Mouse (Mus musculus): ENCODE data around the gene Efhc1. TPM values are rescaled to one million over a fixed set of nuclear protein-coding genes. Genes with fewer than 3 reads are reported as not detected.

Efhc1 gene
- polyA plus RNA-seq, 1 experiment = not detected

DNA sequence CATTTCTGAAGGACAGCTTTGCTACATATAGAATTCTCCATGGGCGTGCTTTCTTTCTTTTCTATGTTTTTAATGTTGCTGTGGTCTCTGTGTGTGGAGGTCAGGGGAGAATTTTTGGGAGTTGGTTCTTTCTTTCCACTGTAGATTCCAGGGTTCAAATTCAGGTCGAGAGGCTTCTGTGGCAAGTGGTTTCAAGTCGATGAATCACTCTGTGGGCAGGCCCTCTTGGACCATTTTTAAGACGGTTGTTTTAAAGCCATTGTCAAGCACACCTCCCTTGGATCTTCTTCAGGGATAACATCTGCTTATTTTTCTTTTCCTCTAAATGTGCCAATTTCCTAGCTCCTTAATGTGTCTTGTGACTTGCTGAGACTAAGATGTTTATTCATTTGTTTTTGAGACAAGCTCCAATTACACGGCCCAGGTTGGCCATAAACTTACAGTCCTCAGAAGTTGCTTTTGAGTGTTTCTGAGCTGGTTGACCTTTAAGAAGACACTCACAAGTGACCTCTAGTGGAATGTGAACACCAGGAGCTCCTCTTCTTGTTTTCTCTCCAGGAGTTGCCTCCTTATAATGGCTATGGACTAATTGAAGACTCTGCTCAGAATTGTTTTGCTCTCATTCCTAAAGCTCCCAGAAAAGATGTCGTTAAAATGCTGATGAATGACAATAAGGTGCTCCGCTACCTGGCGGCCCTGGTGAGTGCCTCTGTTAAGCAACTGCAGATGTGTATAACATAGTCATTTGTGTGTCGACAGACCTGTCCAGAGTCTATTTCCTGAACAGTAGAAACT lies 23.1 kb downstream of the Efhc1 start:
- Histone ChIP-seq H3K4me1 (ENCODE audit: control insufficient read depth, insufficient read depth, low read length) (no peaks in the 10 kb centered on the region), H3K27ac (ENCODE audit: insufficient read depth, low read depth, low read length) (no peak overlapping the region), H3K4me3 (ENCODE audit: insufficient read depth, low read depth, low read length) (no peak overlapping the region)
- TF ChIP-seq CTCF (IDR thresholded peaks at IDR 0.05; ENCODE audit: insufficient read depth, low read depth, low read length) (no peak), POLR2A (IDR thresholded peaks at IDR 0.05; ENCODE audit: insufficient read depth, low read depth, low read length) (no peak)
- WGBS = 72% methylated on average over 9 of the region's 9 CpGs

DNA sequence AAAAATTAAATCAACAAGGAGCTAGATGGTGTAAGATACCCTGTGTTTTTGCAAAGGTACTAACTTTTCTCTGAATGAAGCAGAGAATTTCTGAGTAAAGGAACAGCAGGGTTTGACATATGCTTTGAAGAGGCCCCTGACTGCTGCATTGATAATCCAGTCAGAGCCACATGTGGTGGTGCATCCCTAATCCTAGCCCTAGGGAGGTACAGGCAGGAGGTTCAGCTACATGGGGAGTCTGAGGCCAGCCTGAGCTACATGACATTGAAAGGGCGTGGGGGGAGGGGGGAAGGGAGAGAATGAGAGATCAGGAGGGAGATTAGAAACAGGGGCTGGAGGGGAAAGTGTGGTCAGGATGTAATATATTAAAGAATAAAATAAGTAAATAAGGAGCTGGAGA lies 29.1 kb downstream of the Efhc1 start:
- 76% methylated on average over 1 of the region's 1 CpGs for WGBS
- no peak overlapping the region for H3K27ac ChIP-seq (ENCODE audit: insufficient read depth, low read depth, low read length)

DNA sequence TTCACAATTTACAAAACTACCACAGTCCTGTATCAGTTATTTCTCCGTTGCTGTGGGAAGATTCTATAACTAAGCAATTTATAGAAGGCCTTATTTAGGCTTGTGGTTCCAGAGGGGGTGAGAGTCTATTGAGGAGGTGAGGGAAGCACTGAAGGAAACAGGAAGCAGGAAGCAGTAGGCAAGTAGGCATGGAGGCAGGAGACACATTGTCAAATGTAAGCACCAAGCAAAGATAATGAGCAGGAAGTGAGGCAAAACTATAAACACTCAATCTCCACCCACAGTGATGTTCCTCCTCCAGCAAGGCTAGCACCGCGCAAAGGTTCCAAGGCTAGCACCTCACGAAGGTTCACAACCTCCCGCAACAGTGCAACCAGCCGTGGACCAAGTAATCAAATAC lies 30.3 kb downstream of the Efhc1 start:
- Histone ChIP-seq H3K4me3 (ENCODE audit: insufficient read depth, low read depth, low read length) (no peak overlapping the region), H3K27ac (ENCODE audit: insufficient read depth, low read depth, low read length) (no peak overlapping the region), H3K4me1 (ENCODE audit: control insufficient read depth, insufficient read depth, low read length) (no peaks in the 10 kb centered on the region)
- TF ChIP-seq CTCF (IDR thresholded peaks at IDR 0.05; ENCODE audit: insufficient read depth, low read depth, low read length) (no peak), POLR2A (IDR thresholded peaks at IDR 0.05; ENCODE audit: insufficient read depth, low read depth, low read length) (no peak)
- 90% methylated on average over 6 of the region's 6 CpGs for WGBS

More for the DNA sequence above, 29.1 kb downstream of the Efhc1 start:
- no peaks in the 10 kb centered on the region for H3K4me1 ChIP-seq (ENCODE audit: control insufficient read depth, insufficient read depth, low read length)
- no peak for TF ChIP-seq POLR2A (IDR thresholded peaks at IDR 0.05; ENCODE audit: insufficient read depth, low read depth, low read length)
- TF ChIP-seq CTCF (IDR thresholded peaks at IDR 0.05; ENCODE audit: insufficient read depth, low read depth, low read length) = no peak
- no peak overlapping the region for H3K4me3 ChIP-seq (ENCODE audit: insufficient read depth, low read depth, low read length)

DNA sequence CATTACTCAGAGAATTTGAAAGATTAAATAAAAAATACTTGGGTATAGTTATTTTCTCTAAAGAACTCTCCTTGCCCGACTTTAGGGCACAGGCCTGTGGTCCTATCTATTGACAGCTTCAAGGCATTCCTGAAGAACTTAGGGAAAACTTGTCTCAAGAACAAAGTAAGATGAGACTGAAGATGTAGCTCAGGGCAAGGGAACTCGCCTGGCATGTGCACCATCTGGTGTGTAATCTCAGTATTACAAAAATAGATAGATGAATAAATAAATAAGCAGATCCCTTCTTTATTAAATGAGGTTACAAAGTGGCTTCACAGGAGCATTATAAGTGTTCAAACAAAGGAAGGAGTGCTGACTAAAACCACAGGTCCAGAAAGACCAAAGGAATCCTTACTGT lies 32.7 kb downstream of the Efhc1 start:
- WGBS = 55% methylated on average over 2 of the region's 2 CpGs
- no peak overlapping the region for H3K4me3 ChIP-seq (ENCODE audit: insufficient read depth, low read depth, low read length)
- H3K27ac ChIP-seq (ENCODE audit: insufficient read depth, low read depth, low read length) = no peak overlapping the region
- H3K4me1 ChIP-seq (ENCODE audit: control insufficient read depth, insufficient read depth, low read length) = no peaks in the 10 kb centered on the region
- TF ChIP-seq CTCF (IDR thresholded peaks at IDR 0.05; ENCODE audit: insufficient read depth, low read depth, low read length) = no peak
- TF ChIP-seq POLR2A (IDR thresholded peaks at IDR 0.05; ENCODE audit: insufficient read depth, low read depth, low read length) = no peak

DNA sequence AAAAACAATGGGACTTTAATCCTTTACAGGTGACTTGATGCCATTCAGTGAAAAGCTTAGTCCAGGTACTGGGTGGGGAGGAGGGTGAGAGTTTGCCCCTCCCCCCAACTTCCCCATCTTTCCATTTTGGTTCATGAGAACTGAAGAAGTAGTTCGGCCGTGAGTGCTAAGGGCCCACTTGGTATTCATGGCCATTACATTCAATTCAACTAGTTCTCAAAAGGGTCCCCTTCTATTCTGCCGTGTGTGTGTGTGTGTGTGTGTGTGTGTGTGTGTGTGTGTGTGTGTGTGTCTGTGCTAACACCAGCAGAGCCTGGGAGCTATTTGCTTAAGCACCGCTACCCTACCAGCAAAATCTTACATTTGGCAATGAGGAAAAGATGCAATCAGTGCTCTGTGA lies 33.2 kb downstream of the Efhc1 start:
- Histone ChIP-seq H3K27ac (ENCODE audit: insufficient read depth, low read depth, low read length) (no peak overlapping the region), H3K4me1 (ENCODE audit: control insufficient read depth, insufficient read depth, low read length) (no peaks in the 10 kb centered on the region), H3K4me3 (ENCODE audit: insufficient read depth, low read depth, low read length) (no peak overlapping the region)
- no peak for TF ChIP-seq CTCF (IDR thresholded peaks at IDR 0.05; ENCODE audit: insufficient read depth, low read depth, low read length)
- no peak for TF ChIP-seq POLR2A (IDR thresholded peaks at IDR 0.05; ENCODE audit: insufficient read depth, low read depth, low read length)
- 41% methylated on average over 4 of the region's 4 CpGs for WGBS

DNA sequence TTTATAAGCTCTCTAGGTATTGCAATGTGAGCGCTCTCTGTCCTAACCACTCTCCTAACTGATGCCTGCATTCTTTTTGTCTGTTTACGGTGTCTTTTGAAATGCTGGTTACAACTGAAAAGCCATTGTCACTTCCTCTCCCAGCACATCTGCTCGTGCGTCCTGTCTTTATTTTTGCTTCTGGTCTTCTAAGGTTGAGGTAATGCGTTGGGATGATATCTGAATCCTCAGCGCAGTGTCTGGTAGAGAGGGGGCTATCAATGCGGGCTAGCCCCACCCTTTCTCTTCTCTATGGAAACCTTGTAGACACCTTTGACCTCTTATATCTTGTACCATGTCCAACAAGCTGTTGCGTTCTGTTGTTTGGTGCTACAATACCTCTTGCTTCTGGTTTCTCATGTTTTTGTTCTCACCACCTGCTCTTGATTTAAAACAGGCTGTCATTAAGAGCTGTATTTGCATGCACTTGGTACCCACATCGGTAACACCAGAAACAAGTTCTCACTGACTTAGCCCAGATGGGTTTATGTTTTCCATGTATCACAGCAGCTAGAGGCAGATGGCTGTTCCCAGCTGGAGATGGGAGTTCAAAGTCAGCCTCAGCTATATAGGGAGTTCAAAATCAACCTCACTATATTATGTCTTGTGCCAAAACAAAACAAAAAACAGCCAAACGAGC lies 35.1 kb downstream of the Efhc1 start:
- no peaks in the 10 kb centered on the region for H3K4me1 ChIP-seq (ENCODE audit: control insufficient read depth, insufficient read depth, low read length)
- no peak for TF ChIP-seq POLR2A (IDR thresholded peaks at IDR 0.05; ENCODE audit: insufficient read depth, low read depth, low read length)
- TF ChIP-seq CTCF (IDR thresholded peaks at IDR 0.05; ENCODE audit: insufficient read depth, low read depth, low read length) = no peak
- 73% methylated on average over 10 of the region's 10 CpGs for WGBS
- H3K4me3 ChIP-seq (ENCODE audit: insufficient read depth, low read depth, low read length) = no peak overlapping the region
- no peak overlapping the region for H3K27ac ChIP-seq (ENCODE audit: insufficient read depth, low read depth, low read length)

DNA sequence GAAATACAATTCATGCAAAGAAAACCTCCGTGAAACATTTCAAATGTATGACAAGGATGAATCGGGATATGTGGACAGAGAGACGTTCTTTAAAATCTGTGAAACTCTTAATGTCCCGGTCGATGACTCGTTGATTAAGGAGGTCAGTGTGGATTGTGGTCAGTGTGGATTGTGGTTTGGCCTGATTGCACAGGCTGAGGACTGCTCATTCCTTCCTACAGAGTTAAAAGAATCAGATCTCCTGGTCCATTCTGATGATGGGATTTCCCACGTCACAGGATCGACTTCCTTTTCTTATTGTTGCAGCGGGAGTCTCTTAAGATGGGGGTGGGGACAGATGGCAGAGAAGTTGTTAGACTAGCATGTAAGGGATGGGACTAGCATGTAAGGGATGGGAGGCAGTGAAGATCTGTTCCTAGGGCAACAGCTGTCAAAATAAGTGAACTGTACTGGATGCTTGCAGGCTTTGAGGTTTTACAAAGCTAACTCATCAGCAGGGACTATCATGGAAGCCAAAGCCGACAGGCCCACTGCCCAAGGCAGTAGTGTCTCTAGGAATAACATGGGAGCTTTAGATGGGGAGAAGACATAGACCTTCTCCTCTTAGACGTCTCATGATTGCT lies 38.1 kb downstream of the Efhc1 start:
- Histone ChIP-seq H3K4me3 (ENCODE audit: insufficient read depth, low read depth, low read length) (no peak overlapping the region), H3K4me1 (ENCODE audit: control insufficient read depth, insufficient read depth, low read length) (no peaks in the 10 kb centered on the region), H3K27ac (ENCODE audit: insufficient read depth, low read depth, low read length) (no peak overlapping the region)
- WGBS = 88% methylated on average over 11 of the region's 11 CpGs
- TF ChIP-seq CTCF (IDR thresholded peaks at IDR 0.05; ENCODE audit: insufficient read depth, low read depth, low read length) (no peak), POLR2A (IDR thresholded peaks at IDR 0.05; ENCODE audit: insufficient read depth, low read depth, low read length) (no peak)

DNA sequence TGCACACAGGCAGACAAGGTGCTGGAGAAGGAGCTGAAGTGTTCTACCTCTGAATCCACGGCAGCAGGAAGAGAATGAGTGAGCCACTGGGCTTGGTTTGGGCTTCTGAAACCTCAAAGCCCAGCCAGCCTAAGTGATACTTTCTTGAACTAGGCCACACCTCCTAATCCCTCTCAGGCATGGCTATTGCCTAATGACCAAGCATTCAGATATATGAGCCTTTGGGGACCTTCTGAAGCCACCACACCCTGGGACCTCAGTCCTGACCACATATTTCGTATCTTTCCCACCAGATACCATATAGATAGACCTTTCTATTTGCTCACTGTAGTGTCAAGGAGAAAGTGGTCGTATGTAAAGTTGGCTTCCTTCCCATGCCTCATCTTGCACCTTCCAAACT lies 42.3 kb downstream of the Efhc1 start:
- H3K4me1 ChIP-seq (ENCODE audit: control insufficient read depth, insufficient read depth, low read length) = peaks cover 9% of the 10 kb centered on the region
- 86% methylated on average over 3 of the region's 3 CpGs for WGBS
- H3K27ac ChIP-seq (ENCODE audit: insufficient read depth, low read depth, low read length) = no peak overlapping the region
- no peak overlapping the region for H3K4me3 ChIP-seq (ENCODE audit: insufficient read depth, low read depth, low read length)
- TF ChIP-seq CTCF (IDR thresholded peaks at IDR 0.05; ENCODE audit: insufficient read depth, low read depth, low read length) (no peak), POLR2A (IDR thresholded peaks at IDR 0.05; ENCODE audit: insufficient read depth, low read depth, low read length) (no peak)

DNA sequence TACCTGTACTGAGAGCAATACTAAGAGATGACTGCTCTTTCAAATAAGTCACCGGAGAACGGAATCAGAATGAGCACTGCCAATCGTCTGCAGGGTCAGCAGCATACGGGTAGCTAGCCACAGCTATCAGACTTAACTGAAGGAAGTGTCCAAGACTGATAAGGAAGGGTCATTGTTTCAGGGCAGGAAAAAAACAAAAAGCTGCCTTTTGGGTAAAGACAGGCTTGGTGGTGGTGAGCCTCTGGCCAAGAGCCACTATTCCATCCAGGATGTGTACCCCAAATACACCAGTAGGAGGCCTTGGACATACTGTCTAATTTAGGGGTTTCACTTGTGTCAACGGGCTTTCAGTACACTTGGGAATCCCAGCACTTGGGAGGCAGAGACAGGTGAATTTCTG lies 42.9 kb downstream of the Efhc1 start:
- H3K4me1 ChIP-seq (ENCODE audit: control insufficient read depth, insufficient read depth, low read length) = peaks cover 9% of the 10 kb centered on the region
- no peak overlapping the region for H3K4me3 ChIP-seq (ENCODE audit: insufficient read depth, low read depth, low read length)
- no peak overlapping the region for H3K27ac ChIP-seq (ENCODE audit: insufficient read depth, low read depth, low read length)
- TF ChIP-seq POLR2A (IDR thresholded peaks at IDR 0.05; ENCODE audit: insufficient read depth, low read depth, low read length) = no peak
- TF ChIP-seq CTCF (IDR thresholded peaks at IDR 0.05; ENCODE audit: insufficient read depth, low read depth, low read length) = no peak
- 90% methylated on average over 5 of the region's 5 CpGs for WGBS
